Mouse (Mus musculus) stomach, postnatal 0 days (tissue): Measurements from ENCODE around the gene Fpr1. TPM values are rescaled to one million over a fixed set of nuclear protein-coding genes. Genes with fewer than 3 reads are reported as not detected.
"Not testable (repeated sequence)": the region's sequence is repeated elsewhere in the genome, so short reads cannot be mapped to it uniquely, and the experiment has no call there.

Experiments
- ATAC-seq: fragments of 200-750 bp; cut with Nextera tagmentation; 2 replicates; pipeline ENCODE4 v1.8.0; 2017; ENCODE audit not compliant: low FRiP score, low TSS enrichment
- DNase-seq: peaks from one replicate; pipeline ENCODE4 v3.0.0-alpha.2; 2016; ENCODE audit warnings: low spot score
- H3K27ac ChIP-seq: fragments of 300-500 bp; sonication (generic); replicated peaks from 2 replicates; pipeline ENCODE4 v1.5.1; 2014; ENCODE audit warnings: mild to moderate bottlenecking, control low read depth
- H3K27me3 ChIP-seq: fragments of 300-500 bp; sonication (generic); 2 replicates; pipeline ENCODE4 v1.6.1; 2014; ENCODE audit warnings: low read length; ENCODE audit not compliant: control insufficient read depth, insufficient read depth
- H3K36me3 ChIP-seq: fragments of 300-500 bp; sonication (generic); 2 replicates; pipeline ENCODE4 v1.6.1; 2014; ENCODE audit warnings: low read length, mixed read lengths; ENCODE audit not compliant: control insufficient read depth, insufficient read depth
- H3K4me1 ChIP-seq: fragments of 300-500 bp; sonication (generic); replicated peaks from 2 replicates; pipeline ENCODE4 v1.6.1; 2014; ENCODE audit warnings: antibody characterized with exemption; ENCODE audit not compliant: control insufficient read depth, insufficient read depth
- H3K4me2 ChIP-seq: fragments of 300-500 bp; sonication (generic); replicated peaks from 2 replicates; pipeline ENCODE4 v1.6.1; 2014; ENCODE audit warnings: low read depth, mild to moderate bottlenecking, control low read depth, moderate library complexity
- H3K4me3 ChIP-seq: fragments of 300-500 bp; sonication (generic); 2 replicates; pipeline ENCODE4 v1.5.1; 2014; ENCODE audit warnings: low read depth, low read length, control low read depth
- H3K9ac ChIP-seq: fragments of 300-500 bp; sonication (generic); 2 replicates; pipeline ENCODE4 v1.6.1; 2014; ENCODE audit warnings: mild to moderate bottlenecking, low read length, control low read depth, mixed read lengths
- H3K9me3 ChIP-seq: fragments of 300-500 bp; sonication (generic); 2 replicates; pipeline ENCODE4 v1.6.1; 2016; ENCODE audit warnings: low read length; ENCODE audit not compliant: control insufficient read depth
- CTCF ChIP-seq: IDR thresholded peaks from 2 replicates; pipeline ENCODE4 v1.5.1; 2016; ENCODE audit warnings: antibody characterized with exemption, low read depth, mild to moderate bottlenecking, moderate library complexity
- EP300 ChIP-seq: optimal IDR thresholded peaks from 2 replicates; pipeline ENCODE3; 2016; ENCODE audit warnings: antibody characterized with exemption
- WGBS: fragments of 180-500 bp; shearing (Covaris S2); extraction: QIAGEN DNeasy Blood & Tissue Kit; methylation state at CpG from one replicate; pipeline ENCODE4 v1.1.7; 2014; 5-methylcytosine and 5-hydroxymethylcytosine counted together
- polyA plus RNA-seq: library from polyadenylated mRNA; unstranded; fragments of >200 nt; fragmentation: Nextera tagmentation; extraction: Ambion mirVana; gene quantifications from 2 replicates; pipeline ENCODE4 v1.2.1, GENCODE M21; 2015

The Fpr1 gene
- polyA plus RNA-seq, 1 experiment from 2014 or later: 0.59 TPM

DNA sequence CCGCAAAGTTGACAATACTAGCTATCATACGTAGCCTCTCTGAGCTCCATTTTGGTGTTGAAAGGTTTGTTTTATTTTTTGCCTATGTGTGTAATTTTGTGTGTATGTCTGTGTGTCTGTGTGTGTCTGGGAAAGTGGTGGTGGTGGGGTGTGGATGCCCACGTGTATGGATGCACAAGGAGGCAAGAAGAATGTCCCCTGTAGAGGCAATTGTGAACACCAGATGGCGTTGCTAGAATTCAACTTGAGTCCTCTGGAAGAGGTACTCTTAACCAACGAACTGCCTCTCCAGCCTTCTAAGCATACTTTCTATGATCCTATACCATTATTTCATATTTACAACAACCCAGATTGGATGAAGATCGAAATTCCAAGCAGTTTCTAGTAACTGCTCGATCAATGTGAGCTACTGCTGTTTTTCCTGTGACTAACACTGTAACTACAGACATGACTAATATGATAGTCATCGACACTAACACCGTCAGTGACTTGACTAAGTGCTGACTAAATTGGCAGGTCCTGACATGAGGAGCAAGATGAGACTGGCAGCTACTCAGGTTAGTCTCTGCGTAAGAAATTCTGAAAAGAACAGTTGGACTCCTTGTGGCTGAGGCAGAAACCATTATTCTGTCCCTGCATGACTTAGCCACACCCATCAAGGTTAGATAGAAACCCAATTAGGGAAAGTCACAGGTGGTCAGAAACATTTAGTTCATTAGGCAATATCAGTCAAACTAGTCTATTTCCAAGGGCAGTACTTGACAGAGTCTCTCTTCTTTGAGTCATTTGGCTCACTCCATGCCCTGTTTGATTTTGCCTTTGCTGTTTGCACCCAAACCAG, 38.3 kb downstream of the Fpr1 start:
- H3K4me3 ChIP-seq: no peak overlapping the region
- H3K4me2 ChIP-seq: no peak overlapping the region
- DNase-seq (no peak), ATAC-seq (peak; percentile 28; the same call in 1 of the 2 replicates)
- H3K27me3 ChIP-seq: no peaks in the 10 kb centered on the region
- no peaks in the 10 kb centered on the region for H3K9me3 ChIP-seq
- H3K36me3 ChIP-seq: peaks cover 5% of the 10 kb centered on the region; the same call in 1 of the 2 replicates
- 66% methylated on average over 10 of the region's 10 CpGs for WGBS
- TF ChIP-seq CTCF: peak; percentile 61
- TF ChIP-seq EP300: no peak
- no peak overlapping the region for H3K27ac ChIP-seq
- no peaks in the 10 kb centered on the region for H3K4me1 ChIP-seq
- no peak overlapping the region for H3K9ac ChIP-seq

DNA sequence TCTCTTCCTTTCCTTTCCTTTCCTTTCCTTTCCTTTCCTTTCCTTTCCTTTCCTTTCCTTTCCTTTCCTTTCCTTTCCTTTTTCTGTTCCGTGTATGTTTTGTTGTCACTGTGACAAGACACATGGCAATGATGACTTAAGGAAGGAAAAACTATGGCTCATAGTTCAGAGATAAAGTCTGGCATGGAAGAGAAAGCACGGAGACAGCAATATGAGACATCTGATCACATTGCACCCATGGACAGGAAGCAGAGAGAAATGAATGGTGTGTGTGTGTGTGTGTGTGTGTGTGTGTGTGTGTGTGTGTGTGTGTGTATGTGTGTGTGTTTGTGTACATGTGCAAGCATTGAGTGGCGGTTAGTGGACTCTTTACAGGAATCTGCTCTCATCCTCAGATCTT, 39.1 kb downstream of the Fpr1 start:
- DNase-seq, H3K4me3 ChIP-seq, H3K27ac ChIP-seq, H3K27me3 ChIP-seq, H3K9me3 ChIP-seq, H3K36me3 ChIP-seq, H3K4me1 ChIP-seq, H3K4me2 ChIP-seq, ATAC-seq, H3K9ac ChIP-seq: not testable (repeated sequence)
- WGBS: 80% methylated on average over 3 of the region's 3 CpGs

- ATAC-seq: no peak; the same call in 1 of the 2 replicates
- no peaks in the 10 kb centered on the region for H3K4me1 ChIP-seq
- H3K27ac ChIP-seq: no peak overlapping the region
- peaks cover 8% of the 10 kb centered on the region; the same call in 1 of the 2 replicates for H3K36me3 ChIP-seq
- no peak for DNase-seq
- H3K27me3 ChIP-seq: no peaks in the 10 kb centered on the region
- no peak overlapping the region for H3K4me2 ChIP-seq
- no peak overlapping the region for H3K4me3 ChIP-seq
- 71% methylated on average over 27 of the region's 27 CpGs for WGBS
- no peak overlapping the region for H3K9ac ChIP-seq
- no peaks in the 10 kb centered on the region for H3K9me3 ChIP-seq
- no peak for TF ChIP-seq CTCF
- no peak for TF ChIP-seq EP300
Observed at GRCm38 (mm10) chr17:17843534-17844261, 40.0 kb downstream of the Fpr1 start.

DNA sequence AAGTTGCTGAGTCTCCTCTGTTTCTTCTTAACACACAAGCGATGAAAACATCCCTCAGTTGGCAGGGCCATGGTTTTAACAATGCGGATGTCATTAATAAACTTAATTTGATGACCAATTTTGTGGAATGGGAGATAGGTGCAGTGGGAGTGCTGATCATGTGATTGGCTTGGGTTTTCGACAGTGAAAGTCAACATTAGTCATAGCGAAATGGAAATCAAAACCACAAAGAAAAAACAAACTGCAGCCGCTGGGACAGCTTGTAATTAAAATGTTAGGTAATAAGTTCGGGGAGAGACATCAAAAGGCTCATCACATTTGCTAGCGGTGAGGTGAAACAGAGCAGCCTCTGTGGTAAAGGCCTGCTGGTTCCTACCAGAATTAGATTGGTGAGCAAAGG, 42.9 kb downstream of the Fpr1 start:
- DNase-seq: no peak
- no peak overlapping the region for H3K9ac ChIP-seq
- peaks cover 4% of the 10 kb centered on the region; the same call in 1 of the 2 replicates for H3K4me1 ChIP-seq
- H3K4me2 ChIP-seq: no peak overlapping the region
- TF ChIP-seq CTCF (no peak), EP300 (no peak)
- H3K27ac ChIP-seq: no peak overlapping the region
- no peak overlapping the region for H3K4me3 ChIP-seq
- WGBS: 82% methylated on average over 7 of the region's 7 CpGs
- peaks cover 8% of the 10 kb centered on the region; the same call in 1 of the 2 replicates for H3K36me3 ChIP-seq
- no peaks in the 10 kb centered on the region for H3K9me3 ChIP-seq
- H3K27me3 ChIP-seq: no peaks in the 10 kb centered on the region
- ATAC-seq: no peak

GRCm38 (mm10) chr17:17839276-17839675, 44.5 kb downstream of the Fpr1 start:
- peaks cover 8% of the 10 kb centered on the region; the same call in 1 of the 2 replicates for H3K36me3 ChIP-seq
- no peak overlapping the region; the same call in 1 of the 2 replicates for H3K4me2 ChIP-seq
- no peak for ATAC-seq
- no peak overlapping the region for H3K27ac ChIP-seq
- H3K9me3 ChIP-seq: no peaks in the 10 kb centered on the region
- H3K27me3 ChIP-seq: no peaks in the 10 kb centered on the region
- H3K9ac ChIP-seq: no peak overlapping the region
- DNase-seq: no peak
- WGBS: 88% methylated on average over 2 of the region's 2 CpGs
- no peak for TF ChIP-seq EP300
- TF ChIP-seq CTCF: no peak
- H3K4me1 ChIP-seq: peaks cover 8% of the 10 kb centered on the region; the same call in 1 of the 2 replicates
- H3K4me3 ChIP-seq: no peak overlapping the region
